ENCODE assay signal across 9 mouse cellular contexts in genomic region chr12:79846247-79847151, GRCm38 (mm10).
DNase-seq lines count a peak whose midpoint lies in the region; ATAC-seq and TF ChIP-seq lines count a peak whose summit lies in the region.
"Had no signal": no experiment of that assay in that cellular context is flagged by ENCODE, and none has a peak within 500 bp of the region (broad histone marks: within the 10 kb centered on the region; RNA-seq: fewer than 3 reads in every experiment).

No protein-coding gene starts in this region.

- intact Hi-C loops in left cerebral cortex, postnatal 10 days (cut with DNase I) = no loop called here

- ATAC-seq in intestine, embryonic 14.5 days (replicated peaks; ENCODE audit: low FRiP score, low TSS enrichment, low read depth) = no peak
- ATAC-seq in intestine, embryonic 16.5 days = no peak
- ATAC-seq in limb, embryonic 12.5 days (ENCODE audit: insufficient number of reproducible peaks, insufficient read depth, low FRiP score, low TSS enrichment, low read depth) = peak; percentile 69
- no peak for ATAC-seq in frontal cortex, adult (ENCODE audit: low TSS enrichment)

- H3K4me1 ChIP-seq in intestine, embryonic 14.5 days (replicated peaks; ENCODE audit: control insufficient read depth, insufficient read depth, low read length) = peaks cover 49% of the 10 kb centered on the region
- H3K4me1 ChIP-seq in intestine, embryonic 16.5 days (ENCODE audit: control insufficient read depth, insufficient read depth, low read length) = peaks cover 44% of the 10 kb centered on the region
- H3K4me1 ChIP-seq in ES-E14 (ENCODE audit: control insufficient read depth in 2 of 2, insufficient read depth in 2 of 2, low read length in 2 of 2, poor library complexity in 1 of 2) = peaks cover 0 to 18% of the 10 kb centered on the region in 2 experiments; a peak in 3 of 4 replicates
- H3K4me1 ChIP-seq in limb, embryonic 12.5 days (replicated peaks) = peaks cover 83% of the 10 kb centered on the region

- no peaks in the 10 kb centered on the region for H3K36me3 ChIP-seq in intestine, embryonic 14.5 days (ENCODE audit: control insufficient read depth, insufficient read depth, low read length)
- H3K36me3 ChIP-seq in intestine, embryonic 16.5 days (ENCODE audit: control insufficient read depth, insufficient read depth, low read length) = no peaks in the 10 kb centered on the region
- no peaks in the 10 kb centered on the region for H3K36me3 ChIP-seq in ES-E14 (ENCODE audit: control insufficient read depth, insufficient read depth, low read length, poor library complexity, severe bottlenecking)
- no peaks in the 10 kb centered on the region for H3K36me3 ChIP-seq in limb, embryonic 12.5 days

- no peak for DNase-seq in intestine, embryonic 14.5 days (ENCODE audit: low spot score)
- DNase-seq in ES-E14 (ENCODE audit: low read depth, low spot score) = no peak
- peak; percentile 80 for DNase-seq in embryo, embryonic 9.5 days (ENCODE audit: extremely low spot score)
- no peak for DNase-seq in thymus, postnatal 36 days
- DNase-seq in left cerebral cortex, postnatal 10 days (ENCODE audit: extremely low spot score in 1 of 2, low spot score in 2 of 2) = no peak
- DNase-seq: lung, postnatal 10 days had no signal

- H3K27ac ChIP-seq in intestine, embryonic 14.5 days (ENCODE audit: low read depth) = peak overlapping the region; percentile 34
- no peak overlapping the region for H3K27ac ChIP-seq in intestine, embryonic 16.5 days (ENCODE audit: low read length)
- no peak overlapping the region for H3K27ac ChIP-seq in ES-E14 (ENCODE audit: insufficient read depth, low read depth, low read length, poor library complexity, severe bottlenecking)
- H3K27ac ChIP-seq in limb, embryonic 12.5 days = peak overlapping the region; percentile 93

- in situ Hi-C loops in ES-E14 (cut with MboI; ENCODE audit: low sequenced_read_pairs in 2 of 2, unreplicated experiment in 2 of 2) = no loop called here

- H3K4me3 ChIP-seq in intestine, embryonic 14.5 days (ENCODE audit: low read depth, low read length) = no peak overlapping the region
- H3K4me3 ChIP-seq in intestine, embryonic 16.5 days (ENCODE audit: low read length) = no peak overlapping the region
- no peak overlapping the region for H3K4me3 ChIP-seq in ES-E14 (ENCODE audit: insufficient read depth in 1 of 2, low read depth in 1 of 2, low read length in 2 of 2, poor library complexity in 1 of 2, severe bottlenecking in 1 of 2)
- no peak overlapping the region for H3K4me3 ChIP-seq in limb, embryonic 12.5 days (replicated peaks)

- no peaks in the 10 kb centered on the region for H3K27me3 ChIP-seq in intestine, embryonic 14.5 days (replicated peaks; ENCODE audit: control insufficient read depth, insufficient read depth, low read length)
- H3K27me3 ChIP-seq in intestine, embryonic 16.5 days (replicated peaks; ENCODE audit: control insufficient read depth, insufficient read depth, low read length) = no peaks in the 10 kb centered on the region
- H3K27me3 ChIP-seq in limb, embryonic 12.5 days = no peaks in the 10 kb centered on the region

- 52% methylated on average over 7 of the region's 7 CpGs for WGBS in intestine, embryonic 14.5 days
- WGBS in intestine, embryonic 16.5 days = 67% methylated on average over 7 of the region's 7 CpGs
- 17% methylated on average over 7 of the region's 7 CpGs for WGBS in limb, embryonic 12.5 days

- H3K9me3 ChIP-seq in intestine, embryonic 14.5 days (ENCODE audit: control insufficient read depth, low read length) = no peaks in the 10 kb centered on the region
- no peaks in the 10 kb centered on the region for H3K9me3 ChIP-seq in intestine, embryonic 16.5 days (ENCODE audit: control insufficient read depth, low read length)
- no peaks in the 10 kb centered on the region for H3K9me3 ChIP-seq in ES-E14 (ENCODE audit: control insufficient read depth, insufficient read depth, low read depth, low read length)
- H3K9me3 ChIP-seq in limb, embryonic 12.5 days = no peaks in the 10 kb centered on the region

- H3K9ac ChIP-seq in intestine, embryonic 14.5 days (ENCODE audit: low read length) = no peak overlapping the region
- no peak overlapping the region for H3K9ac ChIP-seq in intestine, embryonic 16.5 days (ENCODE audit: low read depth, low read length)
- no peak overlapping the region for H3K9ac ChIP-seq in ES-E14 (ENCODE audit: insufficient read depth, low read depth, low read length, poor library complexity, severe bottlenecking)
- H3K9ac ChIP-seq in limb, embryonic 12.5 days (replicated peaks) = no peak overlapping the region

- no peak overlapping the region for H3K4me2 ChIP-seq in intestine, embryonic 14.5 days (ENCODE audit: low read length)
- no peak overlapping the region for H3K4me2 ChIP-seq in intestine, embryonic 16.5 days (ENCODE audit: low read depth, low read length)
- H3K4me2 ChIP-seq in limb, embryonic 12.5 days = no peak overlapping the region

TF ChIP-seq in ES-E14, 5 proteins besides CTCF, POLR2A, EP300 and RAD21:
- TF ChIP-seq ZNF384 (IDR thresholded peaks at IDR 0.05; ENCODE audit: low read depth, low read length) = no peak
- TF ChIP-seq HCFC1 (IDR thresholded peaks at IDR 0.05; ENCODE audit: borderline replicate concordance, insufficient read depth, low read length) = no peak
- TF ChIP-seq ZC3H11A (IDR thresholded peaks at IDR 0.05; ENCODE audit: borderline replicate concordance, low read depth, low read length) = no peak
- no peak for TF ChIP-seq CHD2 (IDR thresholded peaks at IDR 0.05; ENCODE audit: low read depth, low read length)
- 0 out of 2 replicates have a peak, but pooled peaks have one; percentile 52 for TF ChIP-seq MAFK (IDR thresholded peaks at IDR 0.05; ENCODE audit: insufficient read depth, low read depth, low read length)

Comparison
In these comparisons a context has a peak if more than half of its experiments do, and no peak if none do; other contexts are left out.
1. H3K27ac ChIP-seq: peak in intestine, embryonic 14.5 days (single experiment) and limb, embryonic 12.5 days (single experiment); none in intestine, embryonic 16.5 days (single experiment) and ES-E14 (single experiment).